9 mouse cellular contexts compared by ENCODE assay signal in the genomic region with DNA sequence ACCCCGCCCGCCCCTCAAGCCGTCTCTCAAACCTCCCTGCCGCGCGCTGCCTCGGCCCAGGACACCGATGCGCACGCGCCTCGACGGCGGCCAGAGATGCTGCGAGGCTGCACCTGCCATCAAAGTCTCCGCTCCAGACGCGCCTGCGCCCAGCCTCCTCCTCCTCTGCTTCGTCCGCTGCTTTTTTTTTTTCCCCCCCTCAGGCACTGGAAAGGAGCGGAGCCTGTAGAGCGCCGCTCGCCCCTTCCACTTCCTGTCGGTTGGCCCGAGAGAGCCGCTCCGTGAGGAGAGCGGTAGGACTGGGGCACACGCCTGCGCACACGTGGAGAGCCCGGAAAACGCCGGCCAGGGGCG. TPM values are rescaled to one million over a fixed set of nuclear protein-coding genes. Genes with fewer than 3 reads are reported as not detected.
DNase-seq lines count a peak whose midpoint lies in the region; ATAC-seq lines count a peak whose summit lies in the region.
"Had no signal": no experiment of that assay in that cellular context is flagged by ENCODE, and none has a peak within 500 bp of the region (broad histone marks: within the 10 kb centered on the region; RNA-seq: fewer than 3 reads in every experiment).

No protein-coding gene starts in this region.

- DNase-seq in kidney, adult 11 months = peak; percentile 15
- no peak for DNase-seq in kidney, postnatal 10 days
- peak; percentile 11 to 23 for DNase-seq in frontal cortex, postnatal 14 days (ENCODE audit: low spot score in 2 of 2)
- DNase-seq in left cerebral cortex, postnatal 14 days (ENCODE audit: low spot score in 2 of 2) = peak; percentile 18 to 52
- peak; percentile 55 for DNase-seq in neural tube, embryonic 10.5 days (ENCODE audit: extremely low spot score, low spot score)
- DNase-seq in urinary bladder, adult 18-20 months (ENCODE audit: low spot score in 2 of 2) = no peak
- no peak for DNase-seq in urinary bladder, adult 2 months (ENCODE audit: low spot score)

- ATAC-seq in common myeloid progenitor, adult 5-6 weeks (replicated peaks; ENCODE audit: low read depth, poor library complexity, severe bottlenecking) = peak; percentile 65

- intact Hi-C loops in left cerebral cortex, postnatal 14 days (cut with DNase I) = no loop called here

RNA-seq across cellular contexts. Expression of a gene that starts 0.3 kb away (rescaled TPM):
- total RNA-seq in common myeloid progenitor, adult 5-6 weeks (2017) = 0.29 and 0.82 TPM in 2 replicates
- total RNA-seq in left cerebral cortex, postnatal 14 days (2021) = 10 to 100 TPM; 35.7 to 53.7 TPM
- polyA plus RNA-seq in urinary bladder, adult 2 months (2012; rRNA removed) = 0.13 and 0.19 TPM in 2 replicates
- polyA plus RNA-seq: macrophage had no signal

Comparison
In these comparisons a context has a peak if more than half of its experiments do, and no peak if none do; other contexts are left out.
1. DNase-seq: peak in kidney, adult 11 months (single experiment), frontal cortex, postnatal 14 days (2 of 2), left cerebral cortex, postnatal 14 days (2 of 2) and neural tube, embryonic 10.5 days (single experiment); none in kidney, postnatal 10 days (single experiment), urinary bladder, adult 18-20 months (0 of 2) and urinary bladder, adult 2 months (single experiment).
2. RNA of a gene that starts 0.3 kb away (total RNA-seq): 35.7 to 53.7 TPM in left cerebral cortex, postnatal 14 days; 0.29 to 0.82 TPM in common myeloid progenitor, adult 5-6 weeks; every median in the first group is over 10 times any median in the second.